Mouse (Mus musculus): ENCODE data around the gene Emid1. TPM values are rescaled to one million over a fixed set of nuclear protein-coding genes. Genes with fewer than 3 reads are reported as not detected.

The Emid1 gene
- polyA plus RNA-seq, 1 experiment from 2014 or later: 48.7 TPM

- DNase-seq (ENCODE audit: low spot score) (peak; percentile 91), ATAC-seq (ENCODE audit: low FRiP score, low TSS enrichment) (peak; percentile 63)
- WGBS: 9% methylated on average over 13 of the region's 13 CpGs
- no peak for TF ChIP-seq EP300 (optimal IDR thresholded peaks at IDR 0.05)
- peak; percentile 100 for TF ChIP-seq CTCF (IDR thresholded peaks at IDR 0.05; ENCODE audit: low read depth)
- H3K27ac ChIP-seq (replicated peaks): no peak overlapping the region
- H3K36me3 ChIP-seq (ENCODE audit: control insufficient read depth, insufficient read depth, low read length): no peaks in the 10 kb centered on the region
- no peak overlapping the region for H3K4me3 ChIP-seq (ENCODE audit: low read depth, low read length)
- H3K9ac ChIP-seq (ENCODE audit: low read length): no peak overlapping the region
- no peaks in the 10 kb centered on the region for H3K4me1 ChIP-seq (replicated peaks; ENCODE audit: control insufficient read depth, insufficient read depth)
- no peak overlapping the region for H3K4me2 ChIP-seq (replicated peaks; ENCODE audit: low read depth)
- no peaks in the 10 kb centered on the region for H3K9me3 ChIP-seq (ENCODE audit: control insufficient read depth, low read length)
- H3K27me3 ChIP-seq (ENCODE audit: control insufficient read depth, insufficient read depth, low read length): no peaks in the 10 kb centered on the region
These were observed 29.9 kb upstream of the Emid1 start for GRCm38 (mm10) chr11:5181850-5182404.

GRCm38 (mm10) chr11:5179391-5179790, 27.3 kb upstream of the Emid1 start:
- H3K4me1 ChIP-seq (replicated peaks; ENCODE audit: control insufficient read depth, insufficient read depth): no peaks in the 10 kb centered on the region
- ATAC-seq (ENCODE audit: low FRiP score, low TSS enrichment): no peak

GRCm38 (mm10) chr11:5177171-5177570, 25.1 kb upstream of the Emid1 start:
- no peak overlapping the region for H3K4me3 ChIP-seq (ENCODE audit: low read depth, low read length)
- no peaks in the 10 kb centered on the region for H3K27me3 ChIP-seq (ENCODE audit: control insufficient read depth, insufficient read depth, low read length)
- TF ChIP-seq EP300 (optimal IDR thresholded peaks at IDR 0.05) (no peak), CTCF (IDR thresholded peaks at IDR 0.05; ENCODE audit: low read depth) (no peak)
- DNase-seq (ENCODE audit: low spot score) (no peak), ATAC-seq (ENCODE audit: low FRiP score, low TSS enrichment) (no peak)
- H3K27ac ChIP-seq (replicated peaks): no peak overlapping the region
- no peaks in the 10 kb centered on the region for H3K4me1 ChIP-seq (replicated peaks; ENCODE audit: control insufficient read depth, insufficient read depth)
- H3K9ac ChIP-seq (ENCODE audit: low read length): no peak overlapping the region
- H3K36me3 ChIP-seq (ENCODE audit: control insufficient read depth, insufficient read depth, low read length): no peaks in the 10 kb centered on the region
- no peak overlapping the region for H3K4me2 ChIP-seq (replicated peaks; ENCODE audit: low read depth)
- no peaks in the 10 kb centered on the region for H3K9me3 ChIP-seq (ENCODE audit: control insufficient read depth, low read length)
- WGBS: 82% methylated on average over 12 of the region's 12 CpGs

More at GRCm38 (mm10) chr11:5179391-5179790, 27.3 kb upstream of the Emid1 start:
- 42% methylated on average over 8 of the region's 8 CpGs for WGBS
- Histone ChIP-seq H3K27me3 (ENCODE audit: control insufficient read depth, insufficient read depth, low read length) (no peaks in the 10 kb centered on the region), H3K9me3 (ENCODE audit: control insufficient read depth, low read length) (no peaks in the 10 kb centered on the region), H3K9ac (ENCODE audit: low read length) (no peak overlapping the region), H3K36me3 (ENCODE audit: control insufficient read depth, insufficient read depth, low read length) (no peaks in the 10 kb centered on the region), H3K27ac (replicated peaks) (no peak overlapping the region), H3K4me2 (replicated peaks; ENCODE audit: low read depth) (no peak overlapping the region), H3K4me3 (ENCODE audit: low read depth, low read length) (no peak overlapping the region)
- DNase-seq (ENCODE audit: low spot score): no peak
- TF ChIP-seq CTCF (IDR thresholded peaks at IDR 0.05; ENCODE audit: low read depth): no peak
- no peak for TF ChIP-seq EP300 (optimal IDR thresholded peaks at IDR 0.05)

GRCm38 (mm10) chr11:5176685-5177084, 24.6 kb upstream of the Emid1 start:
- Histone ChIP-seq H3K9ac (ENCODE audit: low read length) (no peak overlapping the region), H3K27me3 (ENCODE audit: control insufficient read depth, insufficient read depth, low read length) (no peaks in the 10 kb centered on the region), H3K4me3 (ENCODE audit: low read depth, low read length) (no peak overlapping the region), H3K9me3 (ENCODE audit: control insufficient read depth, low read length) (no peaks in the 10 kb centered on the region), H3K4me1 (replicated peaks; ENCODE audit: control insufficient read depth, insufficient read depth) (no peaks in the 10 kb centered on the region), H3K27ac (replicated peaks) (no peak overlapping the region), H3K36me3 (ENCODE audit: control insufficient read depth, insufficient read depth, low read length) (no peaks in the 10 kb centered on the region), H3K4me2 (replicated peaks; ENCODE audit: low read depth) (no peak overlapping the region)
- TF ChIP-seq EP300 (optimal IDR thresholded peaks at IDR 0.05) (no peak), CTCF (IDR thresholded peaks at IDR 0.05; ENCODE audit: low read depth) (no peak)
- DNase-seq (ENCODE audit: low spot score) (no peak), ATAC-seq (ENCODE audit: low FRiP score, low TSS enrichment) (no peak)
- WGBS: 54% methylated on average over 8 of the region's 8 CpGs

- Histone ChIP-seq H3K4me2 (replicated peaks; ENCODE audit: low read depth) (no peak overlapping the region), H3K4me3 (ENCODE audit: low read depth, low read length) (no peak overlapping the region), H3K27me3 (ENCODE audit: control insufficient read depth, insufficient read depth, low read length) (no peaks in the 10 kb centered on the region), H3K9me3 (ENCODE audit: control insufficient read depth, low read length) (no peaks in the 10 kb centered on the region), H3K27ac (replicated peaks) (no peak overlapping the region), H3K36me3 (ENCODE audit: control insufficient read depth, insufficient read depth, low read length) (no peaks in the 10 kb centered on the region), H3K9ac (ENCODE audit: low read length) (no peak overlapping the region), H3K4me1 (replicated peaks; ENCODE audit: control insufficient read depth, insufficient read depth) (no peaks in the 10 kb centered on the region)
- no peak for DNase-seq (ENCODE audit: low spot score)
- TF ChIP-seq CTCF (IDR thresholded peaks at IDR 0.05; ENCODE audit: low read depth) (no peak), EP300 (optimal IDR thresholded peaks at IDR 0.05) (no peak)
- ATAC-seq (ENCODE audit: low FRiP score, low TSS enrichment): no peak
- 83% methylated on average over 2 of the region's 2 CpGs for WGBS
These were observed 23.8 kb upstream of the Emid1 start for GRCm38 (mm10) chr11:5175866-5176265.

- Histone ChIP-seq H3K36me3 (ENCODE audit: control insufficient read depth, insufficient read depth, low read length) (no peaks in the 10 kb centered on the region), H3K4me1 (replicated peaks; ENCODE audit: control insufficient read depth, insufficient read depth) (no peaks in the 10 kb centered on the region), H3K27me3 (ENCODE audit: control insufficient read depth, insufficient read depth, low read length) (no peaks in the 10 kb centered on the region), H3K4me2 (replicated peaks; ENCODE audit: low read depth) (no peak overlapping the region), H3K27ac (replicated peaks) (no peak overlapping the region), H3K4me3 (ENCODE audit: low read depth, low read length) (no peak overlapping the region), H3K9ac (ENCODE audit: low read length) (no peak overlapping the region), H3K9me3 (ENCODE audit: control insufficient read depth, low read length) (no peaks in the 10 kb centered on the region)
- ATAC-seq (ENCODE audit: low FRiP score, low TSS enrichment): no peak
- WGBS: 91% methylated on average over 7 of the region's 7 CpGs
- TF ChIP-seq EP300 (optimal IDR thresholded peaks at IDR 0.05): no peak
- TF ChIP-seq CTCF (IDR thresholded peaks at IDR 0.05; ENCODE audit: low read depth): no peak
- no peak for DNase-seq (ENCODE audit: low spot score)
These were observed 23.1 kb upstream of the Emid1 start for GRCm38 (mm10) chr11:5175141-5175540.
